Mouse (Mus musculus) A20 (cell line): ENCODE data around the gene Ormdl2.

Source experiments
- DNase-seq: peaks from one replicate; pipeline ENCODE4 v3.0.0-alpha.2; 2011; ENCODE audit warnings: low read depth, low spot score

Gene Ormdl2

DNA sequence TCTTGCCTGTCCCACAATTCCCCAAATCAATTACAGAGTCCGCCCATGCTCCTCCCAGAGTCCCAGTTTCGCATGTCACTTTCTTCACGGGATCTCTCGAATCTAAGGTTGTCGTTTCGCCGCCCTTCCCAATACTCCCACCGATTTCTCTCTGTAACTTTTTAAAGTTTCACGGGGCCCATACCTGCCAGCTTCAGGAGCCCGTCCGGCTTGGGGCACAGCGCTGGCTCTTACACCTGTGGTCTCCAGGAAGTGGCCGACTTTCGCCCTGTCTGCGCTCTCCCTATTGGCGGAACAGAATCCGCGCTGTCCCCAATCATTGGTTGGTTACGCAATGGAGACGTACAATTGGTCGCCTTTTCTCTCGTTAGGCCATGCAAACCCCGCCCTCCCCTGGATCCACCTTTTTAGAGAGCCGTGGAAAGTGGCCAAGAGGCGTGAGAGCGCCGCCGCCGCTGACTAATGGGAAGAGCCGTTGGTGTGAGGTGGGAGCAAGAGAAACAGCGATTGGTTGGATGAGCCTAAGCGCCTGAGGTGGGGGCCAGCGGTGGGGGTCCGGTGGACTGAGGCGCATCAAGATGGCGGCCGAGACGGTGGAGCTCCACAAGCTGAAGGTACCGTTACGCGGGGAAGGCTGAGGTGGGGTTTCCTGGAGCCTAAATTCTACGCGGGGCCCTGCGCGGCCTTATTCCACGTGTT is at the start of gene Ormdl2:
TSS of gene Ormdl2 (minus strand) at position 288 of the 699 bp plus-strand sequence.
- peak; percentile 100 for DNase-seq

DNA sequence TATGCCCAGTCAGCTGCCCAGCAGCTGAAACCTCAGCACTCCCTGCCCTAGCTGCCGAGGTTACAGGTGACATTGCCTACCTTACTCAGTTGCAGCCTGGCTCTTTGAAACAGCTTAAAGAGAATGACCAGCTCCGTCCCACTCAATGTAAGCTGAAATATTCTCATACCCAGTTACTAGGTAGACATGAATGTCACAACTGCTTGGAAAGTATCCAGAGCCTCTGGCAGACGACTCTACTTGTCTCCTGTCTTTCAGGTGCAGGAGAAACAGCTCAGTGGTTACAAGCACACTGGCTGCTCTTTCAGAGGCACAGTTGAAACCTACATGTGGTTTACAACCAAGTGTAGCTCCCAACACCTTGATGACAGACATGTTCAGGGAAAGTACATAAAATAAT is 48.9 kb upstream of the Ormdl2 start:
- DNase-seq = no peak

DNA sequence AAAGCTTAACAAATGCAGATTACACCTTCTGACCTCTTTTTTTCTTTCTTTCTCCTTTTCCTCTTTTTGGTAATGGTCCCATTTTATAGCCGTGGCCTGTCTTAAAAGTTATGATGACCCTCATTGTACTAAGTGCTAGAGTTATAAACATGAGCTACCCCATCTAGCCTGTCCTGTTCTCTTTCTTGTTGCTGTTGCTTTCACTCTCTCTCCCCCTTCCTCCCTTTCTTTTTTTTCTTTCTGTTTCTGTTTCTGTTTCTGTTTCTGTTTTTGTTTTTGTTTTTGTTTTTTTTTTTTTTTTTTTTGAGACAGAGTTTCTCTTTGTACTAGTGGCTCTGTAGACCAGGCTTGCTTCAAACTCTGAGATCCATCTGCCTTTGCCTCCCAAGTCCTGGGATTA is 45.1 kb upstream of the Ormdl2 start:
- no peak for DNase-seq

DNA sequence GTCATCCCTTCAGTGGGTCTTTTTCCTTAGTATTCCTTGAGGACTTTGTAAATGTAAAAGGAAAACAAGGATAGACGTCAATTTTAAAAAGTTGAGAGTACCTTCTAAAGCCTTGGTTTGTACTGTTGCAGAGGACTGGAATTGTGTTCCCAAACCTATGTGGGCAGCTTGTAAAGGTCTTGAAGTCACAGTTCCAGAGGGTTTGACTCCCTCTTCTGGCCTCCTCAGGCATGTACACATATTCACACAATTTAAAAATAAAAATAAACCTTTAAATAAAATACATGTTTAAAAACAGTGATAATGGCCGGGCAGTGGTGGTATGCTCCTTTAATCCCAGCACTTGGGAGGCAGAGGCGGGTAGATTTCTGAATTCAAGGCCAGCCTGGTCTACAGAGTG is 44.6 kb upstream of the Ormdl2 start:
- peak; percentile 31 for DNase-seq

DNA sequence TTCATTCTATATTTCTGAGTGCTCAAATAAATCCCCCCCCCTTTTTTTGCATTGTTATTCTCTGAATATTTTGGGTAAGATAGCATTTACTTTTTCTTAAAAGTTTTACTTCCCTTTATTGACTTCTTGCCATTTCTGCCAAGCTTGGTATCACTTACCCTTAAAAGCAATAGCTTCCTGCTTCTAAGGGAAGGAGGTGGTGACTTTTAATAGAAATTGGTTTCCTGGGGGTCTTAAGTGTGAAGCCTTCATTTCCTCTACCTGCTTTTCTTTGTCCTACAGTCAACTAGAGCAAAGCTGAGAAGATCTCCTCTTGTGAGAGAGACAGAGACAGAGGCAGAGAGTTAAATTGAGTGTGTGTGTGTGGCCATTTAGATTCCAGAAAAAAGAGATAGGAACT is 39.7 kb upstream of the Ormdl2 start:
- DNase-seq = peak; percentile 55

DNA sequence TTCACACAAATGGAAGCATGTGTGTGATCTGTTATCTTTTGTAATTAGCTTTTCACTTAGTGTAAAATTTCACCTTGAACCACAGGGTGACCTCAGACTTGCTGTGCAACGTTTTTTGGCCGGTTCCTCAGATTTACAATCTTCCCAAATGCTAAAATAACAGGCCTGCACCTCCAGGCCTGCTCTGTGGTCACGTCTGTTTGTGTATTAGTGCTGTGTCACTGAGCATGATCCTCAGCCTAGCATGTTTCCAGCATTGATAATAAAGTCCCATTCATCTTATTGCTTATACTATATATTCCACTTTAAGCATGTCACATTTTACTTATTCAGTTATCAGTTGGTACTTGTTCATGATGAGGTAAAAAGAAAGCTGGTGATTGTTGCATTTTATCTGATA is 28.9 kb upstream of the Ormdl2 start:
- no peak for DNase-seq

DNA sequence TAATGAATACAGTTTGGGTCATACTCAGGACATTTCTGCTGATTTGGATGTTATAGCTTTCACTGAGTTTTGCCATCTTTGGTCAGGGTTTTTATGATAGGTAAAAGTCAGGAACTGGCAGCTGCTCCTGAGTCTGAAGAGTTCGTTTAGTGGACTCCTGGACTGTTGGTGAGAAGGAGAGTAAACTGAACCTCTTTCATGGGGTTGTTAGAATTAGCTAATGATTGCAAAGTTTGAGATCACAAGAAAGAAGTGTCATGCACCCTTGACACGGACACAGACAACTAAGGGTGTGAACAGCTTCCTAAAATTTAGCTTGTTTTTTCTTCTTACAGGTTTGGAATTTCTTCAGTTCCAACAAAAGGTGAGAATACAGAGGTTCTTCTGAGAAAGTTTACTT is 27.0 kb upstream of the Ormdl2 start:
- DNase-seq = no peak

DNA sequence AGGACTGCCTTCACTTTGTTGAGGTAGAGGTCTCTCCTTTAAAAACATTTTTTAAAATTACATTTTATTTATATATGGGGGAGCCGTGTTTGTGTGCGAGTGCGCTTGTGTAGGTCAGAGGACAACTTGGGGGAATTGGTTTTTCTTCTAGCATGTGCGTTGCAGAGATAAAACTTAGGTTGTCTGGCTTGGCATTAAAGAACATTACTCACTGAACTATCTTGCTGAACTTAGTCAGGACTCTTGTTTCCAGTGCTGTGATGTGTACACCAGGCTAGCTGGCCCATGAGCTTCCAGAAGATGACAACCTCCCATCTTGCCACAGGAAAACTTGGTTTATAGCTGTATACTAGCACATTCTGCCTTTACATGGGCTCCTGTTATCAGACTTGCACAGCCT is 25.2 kb upstream of the Ormdl2 start:
- no peak for DNase-seq

DNA sequence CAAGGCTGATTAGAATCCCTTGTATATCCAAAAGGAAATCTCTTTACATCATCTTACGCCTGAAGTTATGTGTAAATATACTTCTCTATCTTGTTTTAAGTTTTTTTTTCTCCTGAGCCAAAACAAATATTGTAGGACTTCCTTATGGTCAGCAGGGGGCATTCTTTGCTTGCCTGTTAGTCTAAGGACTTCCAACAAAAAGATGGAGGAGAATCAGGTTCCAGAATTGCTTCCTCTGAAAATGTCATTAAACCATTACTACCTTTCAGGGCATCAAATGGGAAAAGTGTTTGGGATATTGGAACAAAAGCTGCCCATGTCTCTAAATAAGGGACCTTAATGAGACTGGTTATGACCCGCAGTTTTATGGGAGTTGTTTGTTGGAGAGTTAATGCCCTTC is 24.1 kb upstream of the Ormdl2 start:
- DNase-seq = peak; percentile 33

DNA sequence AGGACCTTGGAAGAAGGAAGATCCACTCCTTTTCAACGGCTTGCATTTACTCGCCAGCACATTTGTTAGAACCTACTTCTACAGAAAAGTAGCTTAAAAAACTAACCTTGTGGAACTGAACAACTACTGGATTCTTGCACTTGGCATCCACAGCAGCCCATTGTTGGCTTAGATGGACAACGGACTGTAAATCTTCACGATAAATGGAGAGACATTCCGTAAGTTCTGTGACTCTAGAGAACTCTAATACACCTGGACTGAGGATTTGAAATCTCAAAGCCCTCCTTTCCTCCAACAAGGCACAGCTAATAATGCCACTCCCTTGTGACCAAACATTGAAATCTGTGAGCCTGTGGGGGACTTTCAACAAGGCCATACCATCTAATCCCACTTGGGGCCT is 21.8 kb upstream of the Ormdl2 start:
- no peak for DNase-seq

DNA sequence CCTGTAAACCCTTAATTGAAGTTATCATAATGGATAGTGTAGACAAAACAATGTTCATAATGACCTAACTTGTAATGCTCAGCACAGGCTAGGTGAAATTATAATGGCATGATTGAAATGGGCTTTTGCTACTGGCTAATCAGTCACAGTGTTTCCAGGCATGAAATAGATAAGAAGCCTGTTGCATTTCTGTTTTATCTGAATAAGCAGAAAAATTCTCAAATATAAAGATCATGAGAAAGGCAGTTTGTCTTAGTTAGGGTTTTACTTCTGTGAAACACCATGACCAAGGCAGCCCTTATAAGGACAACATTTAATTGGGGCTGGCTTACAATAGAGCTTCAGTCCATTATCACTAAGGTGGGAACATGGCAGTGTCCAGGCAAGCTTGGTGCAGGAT is 19.2 kb upstream of the Ormdl2 start:
- DNase-seq = no peak

DNA sequence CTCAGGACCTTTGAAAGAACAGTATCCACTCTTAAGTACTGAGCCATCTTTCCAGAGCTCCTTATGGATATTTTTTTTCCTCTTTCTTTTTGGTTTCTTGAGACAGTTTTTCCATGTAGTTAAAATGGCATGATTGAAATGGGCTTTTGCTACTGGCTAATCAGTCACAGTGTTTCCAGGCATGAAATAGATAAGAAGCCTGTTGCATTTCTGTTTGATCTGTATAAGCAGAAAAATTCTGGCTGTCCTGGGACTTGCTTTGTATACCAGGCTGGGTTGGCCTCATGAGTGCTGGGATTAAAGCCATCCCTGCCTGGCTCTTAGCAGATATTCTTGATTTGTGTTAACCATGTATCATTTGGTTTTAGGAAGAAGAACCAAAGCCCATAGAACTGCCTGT is 18.0 kb upstream of the Ormdl2 start:
- DNase-seq = no peak

DNA sequence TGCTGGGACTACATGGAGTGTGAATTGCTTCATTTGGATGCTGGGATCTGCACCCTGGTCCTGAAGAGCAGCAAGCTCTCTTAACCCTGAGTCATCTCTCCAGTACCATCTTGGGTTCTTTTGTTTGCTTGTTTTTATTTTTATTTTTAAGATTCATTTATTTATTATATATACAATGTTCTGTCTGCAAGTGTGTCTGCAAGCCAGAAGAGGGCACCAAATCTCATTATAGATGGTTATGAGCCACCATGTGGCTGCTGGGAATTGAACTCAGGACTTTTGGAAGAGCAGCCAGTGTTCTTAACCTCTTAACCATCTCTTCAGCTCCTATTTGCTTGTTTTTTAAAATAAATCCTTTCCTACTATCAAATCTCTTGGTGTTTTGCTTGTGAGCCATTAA is 16.0 kb upstream of the Ormdl2 start:
- peak; percentile 27 for DNase-seq

DNA sequence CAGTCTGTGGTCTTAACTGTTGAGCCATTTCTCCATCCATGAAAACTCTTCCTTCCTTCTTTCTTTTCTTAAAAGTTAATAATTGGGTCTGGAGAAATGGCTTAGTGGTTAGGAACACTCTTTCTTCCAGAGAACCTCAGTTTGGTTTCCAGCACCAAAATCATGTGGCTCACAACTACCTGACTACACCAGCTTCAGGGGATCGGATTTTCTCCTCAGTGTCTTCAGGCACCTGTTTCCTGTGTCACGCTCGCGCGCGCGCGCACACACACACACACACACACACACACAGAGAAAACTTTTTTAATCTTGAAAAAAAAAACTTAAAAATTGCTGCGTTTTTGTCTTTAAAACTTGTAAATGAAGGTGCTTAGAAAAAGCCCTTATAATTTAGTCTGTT is 2.4 kb upstream of the Ormdl2 start:
- DNase-seq = peak; percentile 49

DNA sequence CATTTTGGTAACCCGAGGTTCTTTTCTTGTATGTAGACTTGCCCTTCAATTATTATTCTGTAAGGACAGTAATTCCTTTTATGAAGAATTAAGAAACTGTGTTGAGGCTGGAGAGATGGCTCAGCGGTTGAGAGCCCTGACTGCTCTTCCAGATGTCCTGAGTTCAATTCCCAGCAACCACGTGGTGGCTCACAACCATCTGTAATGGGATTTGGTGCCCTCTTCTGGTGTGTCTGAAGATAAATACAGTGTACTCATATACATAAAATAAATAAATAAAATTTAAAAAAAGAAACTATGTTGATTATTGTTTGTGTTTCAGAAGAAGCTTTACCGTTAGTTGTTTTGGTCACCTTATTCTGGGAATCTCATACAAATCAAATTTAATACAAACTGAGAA is 1.6 kb upstream of the Ormdl2 start:
- DNase-seq = peak; percentile 25

DNA sequence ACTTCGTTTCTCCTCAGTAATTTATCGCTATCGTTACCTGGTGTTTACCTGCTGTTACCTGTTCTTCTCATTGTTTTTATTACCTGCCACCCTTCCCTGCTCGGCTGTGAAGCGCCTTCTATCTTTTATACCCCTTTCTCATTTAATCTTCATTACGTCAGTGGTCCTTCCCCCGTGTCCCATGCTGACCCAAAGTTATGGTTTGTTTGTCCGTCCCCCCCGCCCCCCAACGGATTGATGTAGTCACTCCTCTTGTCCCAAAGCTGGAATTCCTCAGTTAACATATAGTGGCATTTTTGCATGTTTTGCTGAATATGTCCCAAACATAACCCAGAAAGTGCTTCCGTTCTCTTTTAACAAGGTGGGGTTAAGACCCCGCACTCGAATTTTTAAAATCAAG is 690 bp upstream of the Ormdl2 start:
- no peak for DNase-seq

DNA sequence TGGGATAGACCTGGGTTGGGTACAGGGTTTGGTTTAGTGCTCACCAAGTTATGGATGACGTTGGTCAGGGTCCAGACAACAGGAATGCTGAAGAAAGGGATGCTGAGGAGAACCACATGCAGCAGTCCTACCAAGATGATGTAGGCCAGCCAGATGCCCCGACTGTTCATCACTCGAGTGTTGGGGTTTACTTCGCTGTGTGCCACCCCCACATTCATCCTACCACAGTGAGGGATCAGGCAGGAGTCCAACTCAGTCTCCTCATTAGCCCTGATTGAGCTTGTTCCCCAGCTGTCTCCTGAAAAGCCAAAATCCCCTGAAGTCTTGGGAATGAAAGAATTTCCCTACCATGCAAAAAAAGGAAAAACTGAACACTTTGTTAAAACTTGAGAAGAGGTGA is 1.2 kb downstream of the Ormdl2 start:
- no peak for DNase-seq

DNA sequence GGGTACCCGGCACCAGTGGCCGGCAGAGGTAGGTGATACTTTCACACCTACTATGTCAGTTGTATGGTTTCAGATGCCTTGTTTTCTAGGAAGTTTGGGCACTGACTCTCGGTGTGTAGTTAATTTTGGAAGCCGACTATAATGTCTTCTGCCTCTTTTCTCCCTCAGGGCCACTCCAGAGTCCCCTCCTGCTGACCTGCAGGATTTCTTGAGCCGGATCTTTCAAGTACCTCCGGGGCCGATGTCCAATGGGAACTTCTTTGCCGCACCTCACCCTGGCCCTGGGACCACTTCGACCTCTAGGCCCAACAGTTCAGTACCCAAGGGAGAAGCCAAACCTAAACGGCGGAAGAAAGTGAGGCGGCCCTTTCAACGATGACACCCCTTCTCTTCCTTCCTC is 4.4 kb downstream of the Ormdl2 start, which contains the start of gene Sarnp:
TSS of gene Sarnp (plus strand) at position 301 of the 400 bp plus-strand sequence.
- DNase-seq = no peak

DNA sequence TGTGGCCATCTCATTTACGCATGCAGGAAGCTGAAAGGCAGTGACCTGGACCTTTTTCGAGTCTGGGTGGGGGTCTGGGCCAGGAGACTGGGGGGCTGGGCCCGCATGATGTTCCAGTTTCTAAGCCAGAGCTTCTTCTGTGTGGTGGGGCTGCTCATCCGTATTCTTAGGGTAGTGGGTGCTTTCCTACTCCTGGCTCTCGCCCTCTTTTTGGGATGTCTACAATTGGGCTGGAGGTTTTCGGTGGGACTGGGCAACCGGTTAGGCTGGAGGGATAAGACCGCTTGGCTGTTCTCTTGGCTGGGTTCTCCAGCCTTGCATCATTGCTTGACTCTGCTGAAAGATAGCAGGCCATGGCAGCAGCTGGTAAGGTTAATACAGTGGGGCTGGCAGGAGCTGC is 14.4 kb downstream of the Ormdl2 start:
- DNase-seq = no peak

DNA sequence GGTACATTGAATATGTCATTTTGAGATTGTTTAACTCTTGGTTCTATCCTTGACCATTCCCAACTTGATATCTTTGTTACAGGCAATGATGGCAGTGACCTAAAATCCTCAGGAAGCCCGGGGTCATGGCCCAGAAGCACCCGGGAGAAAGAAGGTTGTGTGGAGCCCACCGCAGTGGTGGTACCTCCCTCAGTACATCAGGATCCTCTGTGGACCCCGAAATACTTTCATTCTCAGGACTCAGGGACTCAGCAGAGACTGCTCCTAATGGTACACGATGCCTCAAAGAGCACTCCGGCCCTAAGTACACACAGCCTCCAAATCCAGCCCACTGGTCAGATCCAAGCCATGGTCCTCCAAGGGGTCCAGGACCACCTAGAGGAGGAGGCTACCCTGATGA is 15.4 kb downstream of the Ormdl2 start:
- peak; percentile 32 for DNase-seq

DNA sequence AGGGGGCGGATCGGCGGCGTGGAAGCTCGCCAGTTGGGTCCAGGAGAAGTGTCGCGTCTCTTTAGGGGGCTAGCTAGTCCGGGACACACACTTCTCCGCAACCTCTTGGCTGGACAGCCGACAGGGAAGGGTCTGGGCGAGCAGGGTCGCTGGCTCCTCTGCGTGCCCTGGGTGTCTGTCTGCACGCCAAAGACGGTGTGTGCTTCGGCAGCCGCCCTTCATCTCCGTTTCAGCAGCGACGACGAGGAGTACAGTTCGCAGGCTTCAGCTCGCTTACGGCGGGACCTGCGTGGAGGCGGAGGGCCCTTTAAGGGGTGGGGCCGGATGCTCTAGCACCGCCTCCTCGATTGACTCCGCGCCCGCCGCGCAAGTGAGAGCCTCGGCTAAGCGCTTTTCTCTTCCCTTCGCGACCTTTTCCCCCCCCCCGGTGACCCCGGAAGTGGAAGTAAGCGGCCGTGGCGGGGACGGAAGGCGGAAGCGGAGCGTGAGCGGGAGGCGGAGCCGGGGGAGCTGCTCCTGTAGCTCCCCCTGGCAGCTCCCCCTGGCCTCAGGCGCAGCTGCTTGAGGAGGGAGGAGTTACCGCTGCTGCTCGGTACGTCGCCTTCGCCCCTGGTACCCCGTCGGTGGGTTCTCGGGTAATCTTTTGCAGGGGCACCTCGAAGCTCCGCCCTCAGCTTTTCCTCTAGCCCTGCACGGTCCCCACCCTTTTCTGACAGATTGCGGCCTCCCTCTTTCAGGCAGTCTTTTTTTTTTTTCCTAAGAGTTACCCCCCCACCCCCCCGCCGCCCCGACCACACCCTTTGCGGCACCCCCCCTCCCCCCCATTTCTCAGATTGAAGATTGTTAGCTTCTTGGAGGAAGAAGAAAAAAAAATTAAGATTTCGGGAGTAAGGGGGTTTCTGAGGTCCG is 16.1 kb downstream of the Ormdl2 start:
- peak; percentile 99 for DNase-seq

DNA sequence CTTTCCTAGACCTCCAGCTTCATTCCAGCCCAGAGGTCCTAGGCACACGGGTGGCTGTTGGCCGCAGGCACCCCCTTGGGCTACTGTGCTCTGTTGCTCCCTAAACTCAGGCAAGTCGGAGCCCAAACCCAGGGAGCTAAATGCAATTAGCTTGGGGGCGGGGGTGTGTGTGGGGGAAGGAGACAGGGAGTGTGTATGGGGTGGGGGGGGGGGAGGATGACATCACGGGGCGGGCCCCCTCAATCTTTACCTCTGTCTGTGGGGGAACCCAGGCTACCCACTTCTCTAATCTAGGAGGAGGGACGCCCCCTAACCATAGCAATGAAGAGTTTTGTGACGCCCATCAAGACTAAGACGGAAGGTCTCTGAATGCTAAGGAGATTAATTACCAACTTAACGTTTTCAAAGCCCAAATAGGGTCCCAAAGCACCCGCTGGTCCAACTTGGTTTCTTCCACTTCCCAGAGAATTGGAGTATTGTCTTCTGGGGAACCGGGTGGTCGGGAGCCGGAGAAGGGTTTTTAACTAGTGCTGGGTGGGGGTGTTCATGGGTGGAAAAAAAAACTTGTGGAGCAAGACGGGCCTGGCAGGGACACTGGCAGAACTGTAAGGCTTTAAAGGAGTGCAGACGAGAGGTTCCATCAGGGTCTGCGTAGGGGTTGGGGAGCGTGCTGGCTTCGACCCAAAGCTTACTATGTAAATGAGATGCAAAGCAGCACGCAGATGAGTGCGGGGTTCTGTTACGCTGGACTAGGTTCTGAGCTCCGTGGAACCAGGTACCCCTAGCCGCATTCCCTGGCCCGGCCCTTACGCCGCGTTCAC is 17.0 kb downstream of the Ormdl2 start, which contains the start of gene Tmem198b:
TSS of gene Tmem198b (minus strand) at position 100 of the 821 bp plus-strand sequence.
- DNase-seq = peak; percentile 90
